Mouse (Mus musculus) C2C12 (cell line): Measurements from ENCODE around the gene Aagab. TPM values are rescaled to one million over a fixed set of nuclear protein-coding genes. Genes with fewer than 3 reads are reported as not detected.

Source experiments
- H3K27me3 ChIP-seq: one replicate; pipeline ENCODE4 v1.6.1; 2011; ENCODE audit not compliant: control insufficient read depth, insufficient read depth, insufficient read length
- H3K36me3 ChIP-seq: one replicate; pipeline ENCODE4 v1.6.1; 2011; ENCODE audit not compliant: control insufficient read depth, insufficient read depth
- H3K4me3 ChIP-seq: one replicate; pipeline ENCODE4 v1.5.1; 2011; ENCODE audit warnings: mild to moderate bottlenecking, control low read depth; ENCODE audit not compliant: poor library complexity, insufficient read depth, severe bottlenecking
- H3K79me2 ChIP-seq: one replicate; pipeline ENCODE4 v1.6.1; 2011; ENCODE audit not compliant: control insufficient read depth, insufficient read depth
- H3K79me3 ChIP-seq: one replicate; pipeline ENCODE4 v1.6.1; 2011; ENCODE audit warnings: low read depth, control low read depth
- H3ac ChIP-seq: one replicate; pipeline ENCODE3; 2011; ENCODE audit warnings: low read depth; ENCODE audit not compliant: control insufficient read depth, insufficient read length
- CEBPB ChIP-seq: IDR thresholded peaks from one replicate; pipeline ENCODE4 v1.6.1; 2011; ENCODE audit warnings: low read depth, mild to moderate bottlenecking, control low read depth, moderate library complexity
- CTCF ChIP-seq: IDR thresholded peaks from one replicate; pipeline ENCODE4 v1.5.1; 2011; ENCODE audit not compliant: control insufficient read depth, insufficient read depth, insufficient read length
- FOSL1 ChIP-seq: IDR thresholded peaks from one replicate; pipeline ENCODE4 v1.8.0; 2011; ENCODE audit warnings: mild to moderate bottlenecking, low read length; ENCODE audit not compliant: poor library complexity, insufficient read depth, severe bottlenecking
- MAX ChIP-seq: IDR thresholded peaks from one replicate; pipeline ENCODE4 v1.6.1; 2011; ENCODE audit warnings: mild to moderate bottlenecking, control low read depth
- MYOD1 ChIP-seq: IDR thresholded peaks from one replicate; pipeline ENCODE4 v1.6.1; 2011; ENCODE audit warnings: low read depth; ENCODE audit not compliant: control insufficient read depth, insufficient read length
- MYOG ChIP-seq: IDR thresholded peaks from one replicate; pipeline ENCODE4 v1.6.1; 2011; ENCODE audit not compliant: control insufficient read depth, insufficient read length; ENCODE audit errors: extremely low read depth
- USF1 ChIP-seq: IDR thresholded peaks from one replicate; pipeline ENCODE4 v1.6.1; 2011; ENCODE audit warnings: low read depth, mild to moderate bottlenecking, control low read depth, moderate library complexity
- polyA plus RNA-seq: library from polyadenylated mRNA; unstranded; fragments of >200 nt; fragmentation: generic; extraction: Trizol; gene quantifications from one replicate; pipeline ENCODE4 v1.2.1, GENCODE M21; 2012; ENCODE audit warnings: missing spikeins

Gene Aagab
- polyA plus RNA-seq, 1 experiment = 9.1 TPM

GRCm38 (mm10) chr9:63660061-63660460 is 57.6 kb downstream of the Aagab start:
- H3K79me3 ChIP-seq = no peaks in the 10 kb centered on the region
- H3K27me3 ChIP-seq = no peaks in the 10 kb centered on the region
- H3K79me2 ChIP-seq = no peaks in the 10 kb centered on the region
- no peak for TF ChIP-seq MYOD1
- H3K36me3 ChIP-seq = peaks cover 3% of the 10 kb centered on the region
- H3K4me3 ChIP-seq = no peak overlapping the region
- H3ac ChIP-seq = no peak overlapping the region

GRCm38 (mm10) chr9:63660691-63661090 is 58.2 kb downstream of the Aagab start:
- H3K27me3 ChIP-seq = no peaks in the 10 kb centered on the region
- no peaks in the 10 kb centered on the region for H3K79me3 ChIP-seq
- H3K4me3 ChIP-seq = no peak overlapping the region
- H3K36me3 ChIP-seq = peaks cover 3% of the 10 kb centered on the region
- TF ChIP-seq MYOD1 = no peak
- TF ChIP-seq CTCF = no peak
- TF ChIP-seq FOSL1 = no peak
- TF ChIP-seq MAX = no peak
- no peak for TF ChIP-seq USF1
- no peak for TF ChIP-seq CEBPB
- TF ChIP-seq MYOG = no peak
- H3ac ChIP-seq = no peak overlapping the region
- H3K79me2 ChIP-seq = no peaks in the 10 kb centered on the region

DNA sequence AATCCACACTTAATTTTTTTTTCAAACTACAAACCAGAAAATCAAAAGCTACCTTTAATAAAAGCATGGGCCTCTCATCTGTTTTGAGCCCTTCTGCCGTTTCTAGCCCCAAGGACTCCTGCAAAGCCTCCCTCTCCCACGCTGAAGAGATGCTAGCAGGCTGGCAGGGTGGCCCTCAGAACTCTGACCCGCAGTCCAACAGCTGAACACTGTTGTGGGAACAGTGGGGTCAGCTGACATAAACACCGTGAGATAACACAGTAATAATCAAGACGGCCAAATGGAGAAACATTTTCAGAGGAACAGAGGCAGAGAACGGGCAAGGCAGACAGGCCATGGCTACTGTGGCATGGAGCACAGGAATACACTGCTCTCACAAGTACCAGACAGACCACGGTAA is 60.3 kb downstream of the Aagab start:
- Histone ChIP-seq H3K79me3 (no peaks in the 10 kb centered on the region), H3K4me3 (no peak overlapping the region), H3K36me3 (peaks cover 3% of the 10 kb centered on the region), H3K79me2 (no peaks in the 10 kb centered on the region), H3K27me3 (no peaks in the 10 kb centered on the region), H3ac (no peak overlapping the region)
- TF ChIP-seq CTCF (no peak), MAX (no peak), USF1 (no peak)

GRCm38 (mm10) chr9:63663222-63663621 is 60.8 kb downstream of the Aagab start:
- Histone ChIP-seq H3K79me2 (no peaks in the 10 kb centered on the region), H3K36me3 (peaks cover 3% of the 10 kb centered on the region), H3K4me3 (no peak overlapping the region), H3K27me3 (no peaks in the 10 kb centered on the region), H3K79me3 (no peaks in the 10 kb centered on the region), H3ac (no peak overlapping the region)
- TF ChIP-seq USF1 (no peak), MYOD1 (peak; percentile 77), CTCF (no peak), CEBPB (no peak), MAX (no peak)

DNA sequence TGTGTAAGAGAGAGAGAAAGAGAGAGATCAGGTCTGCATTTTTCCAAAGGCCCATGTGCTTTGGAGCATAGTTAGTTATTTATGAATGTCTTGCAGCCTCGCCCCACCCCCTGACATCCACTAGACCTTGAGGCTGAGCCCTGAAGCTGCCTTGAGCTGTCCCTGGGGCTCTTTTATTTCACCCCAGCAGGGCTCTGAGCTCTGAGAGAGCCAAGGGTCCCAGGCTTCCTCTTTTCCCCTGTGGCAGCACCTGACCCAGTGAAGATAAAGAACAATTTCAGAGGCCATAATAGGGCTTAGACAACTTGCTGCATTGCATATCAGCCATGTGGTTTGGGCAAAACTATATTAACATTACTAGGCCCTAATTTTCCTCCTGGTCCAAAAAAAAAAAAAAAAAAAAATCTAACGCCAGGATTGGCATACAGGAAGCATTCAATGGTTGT is 61.9 kb downstream of the Aagab start:
- no peaks in the 10 kb centered on the region for H3K79me3 ChIP-seq
- H3K36me3 ChIP-seq = peaks cover 3% of the 10 kb centered on the region
- no peak for TF ChIP-seq CEBPB
- TF ChIP-seq MYOG = no peak
- no peak for TF ChIP-seq MAX
- no peak for TF ChIP-seq CTCF
- TF ChIP-seq FOSL1 = no peak
- no peak for TF ChIP-seq MYOD1
- TF ChIP-seq USF1 = no peak
- no peaks in the 10 kb centered on the region for H3K27me3 ChIP-seq
- H3ac ChIP-seq = no peak overlapping the region
- H3K79me2 ChIP-seq = no peaks in the 10 kb centered on the region
- H3K4me3 ChIP-seq = no peak overlapping the region

DNA sequence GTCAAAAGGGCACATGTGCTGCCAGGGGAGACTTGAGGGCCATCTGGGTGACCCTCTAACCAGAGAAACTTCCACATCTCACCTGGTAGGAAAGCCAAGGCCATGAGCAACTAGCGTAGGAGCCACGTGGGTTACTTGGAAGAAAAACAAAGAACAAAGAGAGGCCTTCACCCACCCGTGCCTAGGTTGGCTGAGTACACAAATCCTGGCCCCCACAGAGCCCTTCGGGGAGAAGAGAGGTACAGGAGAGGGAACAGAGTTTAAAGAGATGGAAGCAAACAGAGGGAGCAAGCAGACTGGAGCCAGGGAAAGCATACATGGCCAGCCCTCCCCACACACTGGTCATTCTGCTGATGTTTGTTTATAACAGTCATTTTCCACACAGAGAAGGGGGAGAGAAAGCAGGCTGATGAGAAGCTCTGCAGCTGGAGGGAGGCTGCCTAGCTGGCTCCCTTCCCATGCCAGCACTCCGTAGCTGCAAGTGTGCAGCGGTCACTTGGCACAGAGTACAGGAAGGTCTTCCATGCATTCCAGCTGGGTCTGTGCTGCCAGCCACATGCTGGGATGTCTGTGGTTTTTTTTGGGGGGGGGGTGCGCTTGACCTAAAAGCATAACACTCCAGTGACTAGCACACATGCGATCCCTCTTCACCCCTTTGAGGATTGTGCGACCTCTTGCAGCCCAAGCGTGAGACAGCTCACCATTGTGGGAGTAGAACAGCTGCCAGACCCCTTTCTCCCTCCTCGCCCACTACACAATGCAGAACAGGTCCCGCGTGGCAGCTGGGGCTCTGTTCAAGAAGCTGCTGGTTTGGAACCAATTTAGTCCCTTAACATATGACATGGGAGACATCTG is 62.6 kb downstream of the Aagab start:
- H3K36me3 ChIP-seq = peaks cover 3% of the 10 kb centered on the region
- no peak overlapping the region for H3ac ChIP-seq
- H3K79me3 ChIP-seq = peaks cover 2% of the 10 kb centered on the region
- no peak for TF ChIP-seq CTCF
- peak; percentile 73 for TF ChIP-seq MYOD1
- peak; percentile 32 for TF ChIP-seq MAX
- no peaks in the 10 kb centered on the region for H3K79me2 ChIP-seq
- no peaks in the 10 kb centered on the region for H3K27me3 ChIP-seq
- no peak overlapping the region for H3K4me3 ChIP-seq
